In the genomic region with DNA sequence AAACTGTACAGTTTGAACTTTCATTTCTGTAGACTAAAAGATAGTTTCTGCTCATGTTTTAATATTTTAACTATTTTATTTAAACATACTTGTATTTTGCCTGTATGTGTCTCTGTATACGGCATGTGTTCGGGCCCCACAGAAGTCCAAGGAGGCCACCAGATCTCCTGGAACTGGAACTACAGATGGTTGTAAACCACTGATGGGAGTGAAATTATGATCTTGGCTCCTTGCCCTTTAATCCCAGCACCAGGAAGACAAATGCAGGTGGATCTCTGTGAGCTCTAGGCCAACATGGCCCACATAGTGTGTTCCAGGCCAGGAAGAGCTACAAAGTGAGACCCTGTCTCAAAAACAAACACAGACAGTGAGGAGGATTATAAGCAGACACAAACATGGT, we compare ENCODE assay signal across 22 mouse cellular contexts.
"Had no signal": no experiment of that assay in that cellular context is flagged by ENCODE, and none has a peak within 500 bp of the region (broad histone marks: within the 10 kb centered on the region; RNA-seq: fewer than 3 reads in every experiment).

No protein-coding gene starts in this region.

- ATAC-seq: liver, embryonic 12.5 days; midbrain, embryonic 13.5 days; midbrain, embryonic 16.5 days had no signal

- H3K4me3 ChIP-seq: layer of hippocampus, adult 2 months; limb, embryonic 10.5 days; limb, embryonic 13.5 days; liver, embryonic 12.5 days; liver, embryonic 15.5 days; lung, embryonic 15.5 days; megakaryocyte, embryonic 14.5 days; midbrain, embryonic 10.5 days; midbrain, embryonic 13.5 days; myocyte had no signal

- H3K4me1 ChIP-seq: limb, embryonic 10.5 days; limb, embryonic 13.5 days; liver, embryonic 12.5 days; liver, embryonic 15.5 days; lung, embryonic 15.5 days; midbrain, embryonic 10.5 days; midbrain, embryonic 13.5 days had no signal

- DNase-seq: kidney, postnatal 25 days; layer of hippocampus, adult 9-11 months; liver; lung, adult 18-20 months; lung, postnatal 10 days; lung, postnatal 36 days; thymus, adult 2 months; thymus, postnatal 14 days; thymus, postnatal 4 days had no signal

- H3K36me3 ChIP-seq: limb, embryonic 10.5 days; limb, embryonic 13.5 days; liver, embryonic 12.5 days; liver, embryonic 15.5 days; lung, embryonic 15.5 days; midbrain, embryonic 10.5 days; midbrain, embryonic 13.5 days had no signal

- H3K9ac ChIP-seq: limb, embryonic 13.5 days; liver, embryonic 12.5 days; liver, embryonic 15.5 days; lung, embryonic 15.5 days; midbrain, embryonic 13.5 days had no signal

- H3K4me2 ChIP-seq: limb, embryonic 13.5 days; liver, embryonic 12.5 days; liver, embryonic 15.5 days; lung, embryonic 15.5 days; midbrain, embryonic 13.5 days had no signal

- H3K27me3 ChIP-seq: limb, embryonic 13.5 days; liver, embryonic 12.5 days; liver, embryonic 15.5 days; lung, embryonic 15.5 days; megakaryocyte, embryonic 14.5 days; midbrain, embryonic 13.5 days had no signal

- H3K9me3 ChIP-seq: limb, embryonic 10.5 days; limb, embryonic 13.5 days; liver, embryonic 12.5 days; liver, embryonic 15.5 days; lung, embryonic 15.5 days; megakaryocyte, embryonic 14.5 days; midbrain, embryonic 10.5 days; midbrain, embryonic 13.5 days had no signal

- H3K27ac ChIP-seq: kidney, postnatal 0 days; layer of hippocampus, adult 2 months; limb, embryonic 10.5 days; limb, embryonic 13.5 days; liver, embryonic 12.5 days; liver, embryonic 15.5 days; lung, embryonic 15.5 days; midbrain, embryonic 10.5 days; midbrain, embryonic 13.5 days; stomach, postnatal 0 days had no signal
